Mouse (Mus musculus): ENCODE measurements at regions not wholly inside any gene's neighbourhood (a gene's known extent, or its start where the extent isn't known, plus 50 kb on each side); places are given as distances from the start of the nearest gene placed in this dataset.

DNA sequence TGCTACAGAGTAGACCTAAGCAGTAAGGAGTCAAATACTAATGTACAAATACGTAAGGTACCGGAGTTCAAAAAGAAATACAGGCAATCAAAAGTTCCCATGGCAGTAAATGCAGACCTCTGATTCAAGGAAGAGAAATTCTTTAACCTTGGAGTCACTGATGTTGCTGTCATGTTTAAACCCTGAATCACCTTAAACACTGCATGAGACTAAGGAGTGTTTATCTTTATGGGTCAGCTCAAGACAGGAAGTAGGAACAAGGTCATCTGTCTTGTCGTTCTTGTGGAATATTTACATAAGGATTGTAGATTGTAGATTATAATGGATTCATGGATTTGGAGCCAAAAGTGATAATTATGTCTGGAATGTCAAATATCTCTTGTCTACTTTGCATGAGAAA is 1708.7 kb upstream of the Slc10a2 start:
- DNase-seq (ENCODE audit: low spot score), result no peak

DNA sequence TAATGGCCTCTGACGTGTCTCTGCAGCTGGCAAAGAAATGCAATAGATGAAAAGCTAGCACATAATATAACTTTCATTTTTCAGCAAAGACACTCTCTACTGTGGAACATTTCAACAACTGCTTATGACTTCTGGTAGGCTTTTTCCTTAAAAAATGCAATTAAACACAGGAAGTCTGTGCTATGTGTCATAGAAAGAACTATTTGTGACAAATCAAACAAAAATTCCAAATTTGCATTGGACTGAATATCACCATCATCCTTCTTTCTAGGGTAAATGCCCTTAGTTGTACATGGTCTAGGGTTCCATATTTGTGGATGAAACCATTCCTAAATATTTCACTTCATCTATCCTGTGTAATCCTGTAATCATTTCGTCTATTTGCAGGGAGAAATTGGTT is 1702.0 kb upstream of the Slc10a2 start:
- no peak for DNase-seq (ENCODE audit: low spot score)

DNA sequence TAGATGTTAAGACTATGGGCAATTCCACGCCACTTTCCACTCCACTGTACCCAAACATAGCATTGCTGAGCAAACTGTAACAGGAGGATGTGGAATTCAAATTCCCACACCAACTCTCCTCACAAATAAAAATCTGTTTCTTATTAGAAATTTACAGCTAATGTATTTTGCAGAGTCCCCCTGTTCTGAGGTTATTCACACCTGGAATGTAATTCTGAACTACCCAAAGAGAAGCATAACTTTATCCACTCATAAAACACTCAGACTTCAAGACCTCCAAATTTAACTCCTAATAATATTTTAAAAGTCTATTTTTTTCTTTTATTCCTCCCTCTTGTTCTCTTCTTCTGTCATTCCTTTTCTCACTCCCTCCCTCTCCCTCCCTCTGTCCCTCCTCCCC is 1698.0 kb upstream of the Slc10a2 start:
- DNase-seq (ENCODE audit: low spot score), result no peak

DNA sequence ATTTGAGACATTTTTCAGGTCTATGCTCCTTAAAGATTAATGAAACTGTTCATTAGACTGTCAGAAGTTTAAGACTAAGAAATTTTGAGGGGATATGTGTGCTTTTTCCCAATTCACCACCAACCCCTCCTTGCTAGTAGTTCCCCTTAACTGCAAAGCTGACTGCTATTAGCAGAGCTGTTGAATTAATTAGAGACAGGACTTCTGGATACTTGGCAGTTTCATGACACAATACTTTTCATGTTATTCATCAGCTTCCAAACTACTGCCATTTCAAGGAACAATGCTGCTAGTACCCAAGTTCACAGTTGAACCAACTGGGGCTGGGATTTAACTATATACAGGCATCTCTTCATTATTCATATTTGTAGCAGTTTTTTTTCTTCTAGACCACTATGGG is 1695.9 kb upstream of the Slc10a2 start:
- no peak for DNase-seq (ENCODE audit: low spot score)

DNA sequence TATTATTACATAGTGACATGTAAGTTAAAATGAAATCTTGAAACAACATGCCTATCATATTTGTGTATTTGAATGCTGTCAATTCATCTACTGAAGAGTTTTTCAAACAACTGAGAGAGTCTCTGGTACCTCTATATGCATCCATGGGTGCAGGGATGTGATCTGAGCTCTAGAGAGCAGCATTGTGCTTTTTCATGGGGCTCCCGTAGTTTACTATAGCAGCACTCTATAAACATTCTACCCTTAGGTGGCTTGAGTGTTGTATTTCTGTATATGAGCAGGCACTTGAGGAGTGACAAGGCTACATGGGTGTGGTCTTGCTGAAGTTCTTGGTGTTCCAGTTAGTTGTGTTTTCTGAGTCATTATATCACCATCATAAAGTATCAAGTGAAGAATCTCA is 1683.9 kb upstream of the Slc10a2 start:
- no peak for DNase-seq (ENCODE audit: low spot score)

DNA sequence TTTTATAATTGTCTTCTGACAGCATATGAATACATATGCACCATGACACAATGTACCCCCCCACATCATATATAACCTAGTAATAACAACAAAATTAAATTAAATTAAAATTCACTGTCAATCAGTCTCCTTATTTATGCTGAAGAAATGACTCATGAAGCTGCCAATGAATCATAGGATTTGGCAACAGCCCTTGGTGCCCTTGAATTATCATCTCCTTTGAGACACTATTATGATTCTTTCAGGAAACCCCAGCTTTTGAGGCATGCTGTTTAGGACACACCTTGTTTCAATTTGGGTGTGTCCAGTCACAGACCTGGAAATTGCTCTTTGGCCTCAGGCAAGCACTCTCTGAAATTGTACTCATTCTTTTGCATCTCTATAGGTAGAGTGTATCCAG is 1675.8 kb upstream of the Slc10a2 start:
- no peak for DNase-seq (ENCODE audit: low spot score)

DNA sequence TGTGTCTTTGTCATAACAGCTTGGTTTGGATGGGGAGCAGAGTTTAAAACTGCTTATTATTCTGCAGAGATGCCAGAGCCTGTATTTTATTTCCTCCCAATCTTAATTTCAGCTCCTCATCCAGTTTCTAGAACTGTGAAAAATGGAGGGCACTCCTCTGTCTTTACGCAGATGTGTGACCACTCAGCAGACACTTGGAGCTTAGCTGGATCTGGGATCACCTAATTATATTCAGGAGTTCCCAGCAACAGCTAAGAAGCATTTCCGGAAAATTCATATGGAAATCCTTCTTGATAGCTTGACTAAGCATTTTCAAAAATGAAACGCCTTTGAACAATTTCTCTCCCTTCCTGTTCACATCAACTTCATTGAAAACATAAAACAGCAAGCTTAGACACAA is 1670.0 kb upstream of the Slc10a2 start:
- DNase-seq (ENCODE audit: low spot score), result no peak

DNA sequence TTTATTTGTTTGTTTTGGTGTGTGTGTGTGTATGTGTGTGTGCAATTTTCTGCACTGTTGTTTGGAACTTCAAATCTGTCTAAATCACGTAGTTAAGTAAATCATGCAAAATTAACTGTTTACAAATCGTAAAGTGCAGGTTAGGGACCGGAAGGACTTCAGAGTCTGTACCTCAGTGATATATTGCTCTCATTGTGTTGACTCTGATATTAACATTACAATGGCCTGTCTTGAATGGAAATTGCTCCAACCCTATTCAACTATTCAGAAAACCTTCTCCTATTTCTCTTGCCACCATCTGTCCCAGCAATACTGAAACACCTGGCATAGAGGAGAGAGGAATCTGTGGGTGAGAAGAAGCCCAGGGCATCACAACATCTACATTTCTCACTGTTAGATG is 1624.4 kb upstream of the Slc10a2 start:
- DNase-seq (ENCODE audit: low spot score), result no peak

DNA sequence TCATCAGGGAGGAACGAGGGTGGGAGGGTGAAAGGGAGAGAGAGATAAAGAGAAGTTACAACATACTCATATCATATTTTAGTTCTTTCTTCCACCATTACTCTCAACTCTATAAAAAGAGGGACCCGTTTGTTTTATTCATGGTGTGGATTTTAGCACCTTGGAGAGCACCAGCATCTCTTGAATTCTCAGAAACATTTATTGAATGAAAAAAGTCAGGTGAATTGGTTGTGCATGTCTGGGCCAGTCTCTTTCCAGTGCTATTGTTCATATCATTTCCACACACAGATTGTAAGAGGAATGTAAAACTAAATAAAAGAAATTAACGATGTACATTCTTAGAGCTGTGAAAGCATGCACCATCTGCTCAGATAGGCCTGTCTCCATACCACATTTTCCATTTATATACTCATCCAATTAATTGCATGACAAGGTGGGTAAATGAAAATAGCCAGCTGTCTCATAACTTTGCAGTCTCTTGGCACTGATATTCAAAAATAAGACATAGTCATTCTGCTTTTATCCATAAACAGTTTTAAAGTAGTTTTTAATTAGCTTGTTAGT is 1603.8 kb upstream of the Slc10a2 start:
- no peak for DNase-seq (ENCODE audit: low spot score)

DNA sequence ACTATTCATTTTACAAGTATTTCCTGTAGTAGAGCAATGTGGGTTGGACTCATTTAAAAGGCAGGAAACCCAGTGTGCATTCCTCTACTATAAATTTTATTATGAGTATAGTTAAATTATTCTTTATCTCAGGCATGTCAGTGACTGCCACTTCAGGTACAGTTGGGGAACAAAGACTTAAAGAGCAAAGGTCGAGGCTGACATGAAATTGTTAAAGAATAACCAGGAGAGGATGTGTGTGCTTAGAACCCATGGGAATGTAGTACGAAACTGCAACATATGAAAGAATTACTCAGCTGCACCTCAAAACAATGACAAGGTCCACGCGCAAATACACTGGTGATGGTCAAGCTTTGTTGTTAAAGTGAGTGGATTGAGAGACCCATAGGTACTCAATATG is 1583.4 kb upstream of the Slc10a2 start:
- no peak for DNase-seq (ENCODE audit: low spot score)

DNA sequence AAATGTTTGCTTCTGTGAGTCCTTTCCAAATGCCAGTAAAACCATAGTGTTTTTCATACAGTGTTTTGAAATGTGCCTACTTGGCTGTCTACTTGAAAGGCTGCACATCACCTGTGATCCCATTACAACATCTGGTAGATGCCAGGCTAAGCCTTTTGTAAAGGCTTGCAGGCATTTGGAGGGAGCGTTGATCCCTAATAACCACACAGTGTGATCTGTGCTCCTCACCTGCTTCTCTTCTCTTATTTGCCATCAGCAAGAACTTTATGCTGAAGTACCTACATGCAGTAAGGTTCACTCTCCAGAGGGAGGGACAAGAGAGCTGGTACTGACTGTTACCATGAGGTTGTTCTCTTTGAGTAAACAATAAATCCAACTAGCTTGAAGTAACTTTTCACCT is 1553.7 kb upstream of the Slc10a2 start:
- no peak for DNase-seq (ENCODE audit: low spot score)

DNA sequence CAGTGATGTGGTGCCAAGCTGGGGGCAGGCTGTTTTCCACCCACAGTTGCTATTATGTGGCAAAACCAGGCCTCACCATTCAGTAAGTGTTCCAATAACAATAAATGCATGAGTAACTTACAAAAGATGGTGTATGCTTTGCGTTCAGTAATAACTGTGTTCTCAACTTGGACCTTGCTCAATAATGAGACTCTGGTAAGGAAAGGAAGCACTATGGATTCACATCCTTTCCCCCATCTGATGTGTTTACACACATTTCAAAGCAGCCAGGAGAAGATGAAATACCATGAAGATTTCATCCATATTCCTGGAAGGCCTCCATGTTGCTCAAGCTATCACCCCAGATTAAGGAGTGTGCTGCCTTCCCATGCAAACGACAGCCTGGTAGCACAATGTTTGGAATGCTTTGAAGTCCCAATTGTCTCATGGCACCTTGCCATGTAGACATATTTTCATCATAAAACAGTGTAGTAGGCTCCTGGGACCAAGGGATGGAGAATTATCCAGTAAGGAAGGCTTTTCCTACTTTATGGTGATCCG is 1552.4 kb upstream of the Slc10a2 start:
- no peak for DNase-seq (ENCODE audit: low spot score)

DNA sequence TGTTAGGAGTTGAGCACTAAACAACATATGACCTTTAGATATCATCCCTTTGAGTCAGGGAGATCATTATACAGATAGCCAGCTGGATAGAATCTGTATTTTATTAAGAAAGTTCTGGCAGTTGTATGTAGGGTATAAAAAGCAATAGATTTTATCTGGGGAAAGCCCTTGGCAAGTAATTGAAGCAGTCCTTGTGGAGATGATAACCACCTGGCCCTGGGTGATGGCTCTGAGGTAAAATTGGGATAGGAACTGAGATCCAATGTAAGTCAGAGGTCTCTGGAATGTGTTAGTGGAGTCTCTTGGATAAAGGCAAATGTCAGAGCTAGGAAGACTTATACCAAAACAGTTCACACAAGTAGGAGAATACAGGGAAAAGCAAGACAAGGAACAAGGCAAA is 1547.0 kb upstream of the Slc10a2 start:
- no peak for DNase-seq (ENCODE audit: low spot score)

DNA sequence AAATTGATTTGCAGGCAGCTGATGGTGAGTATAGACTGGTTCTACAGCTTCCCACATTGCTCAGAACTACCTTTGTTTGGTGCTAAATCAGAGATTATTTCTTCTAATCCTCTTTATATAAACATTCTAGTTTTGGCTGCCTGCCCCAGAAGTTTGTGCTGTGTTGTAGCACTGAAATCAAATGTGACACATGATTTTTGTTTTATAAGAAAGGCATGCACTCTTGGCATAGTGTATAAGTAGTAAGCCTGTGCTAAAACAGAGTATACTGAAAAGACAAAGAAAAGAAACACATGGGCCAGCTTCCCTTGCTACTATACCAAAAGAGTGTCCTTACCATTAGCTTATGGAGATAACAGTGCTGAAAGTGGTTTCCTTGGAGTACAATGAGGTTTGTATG is 1542.9 kb upstream of the Slc10a2 start:
- no peak for DNase-seq (ENCODE audit: low spot score)

DNA sequence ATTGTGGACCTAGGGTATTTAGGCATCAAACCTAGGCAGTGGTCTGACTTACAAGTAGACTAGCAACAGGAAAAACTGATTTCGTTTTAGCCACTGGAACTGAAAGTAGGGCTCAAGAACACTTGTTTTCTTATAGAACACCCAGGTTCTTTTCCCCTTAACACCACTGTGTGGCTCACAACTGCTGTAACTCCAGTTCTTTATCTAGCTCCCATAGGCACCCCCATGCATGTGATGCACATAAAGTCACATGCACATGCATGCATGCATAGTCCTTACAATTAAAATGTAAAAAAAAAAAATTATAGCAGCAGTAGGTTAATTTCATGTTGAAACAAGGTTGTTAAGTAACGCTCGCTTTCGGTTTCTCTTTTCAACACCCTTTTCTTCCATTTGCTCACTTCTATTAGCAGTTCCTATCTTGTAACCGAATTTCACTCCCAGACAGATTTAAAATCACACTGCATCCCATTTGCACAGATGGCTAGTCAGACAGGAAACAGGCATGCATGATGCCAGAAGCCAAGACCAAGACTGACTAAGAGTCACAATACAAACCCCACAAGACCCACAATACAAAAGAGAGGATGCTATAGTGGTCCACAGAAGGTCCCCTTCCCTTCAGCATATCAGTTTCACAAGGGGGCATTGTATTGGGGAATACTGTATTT is 1540.3 kb upstream of the Slc10a2 start:
- DNase-seq (ENCODE audit: low spot score), result no peak

DNA sequence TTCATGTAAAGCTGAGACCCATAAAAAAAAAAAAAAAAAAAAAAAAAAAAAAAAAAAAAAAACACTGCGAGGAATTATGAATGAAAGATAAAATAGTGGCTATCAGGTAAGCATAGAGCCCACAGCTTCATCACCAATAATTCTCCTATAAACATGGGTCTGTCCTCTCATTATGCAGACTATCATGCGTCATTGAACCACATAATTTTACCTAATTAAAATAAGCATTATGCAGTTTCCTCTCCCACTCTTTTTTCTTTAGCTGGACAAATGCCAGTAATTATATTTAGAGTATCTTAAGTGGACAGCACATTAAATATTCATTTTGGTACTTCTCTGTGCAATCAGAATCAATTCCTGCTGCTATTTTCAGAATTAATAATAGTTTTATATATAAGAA is 1539.2 kb upstream of the Slc10a2 start:
- DNase-seq (ENCODE audit: low spot score), result no peak

DNA sequence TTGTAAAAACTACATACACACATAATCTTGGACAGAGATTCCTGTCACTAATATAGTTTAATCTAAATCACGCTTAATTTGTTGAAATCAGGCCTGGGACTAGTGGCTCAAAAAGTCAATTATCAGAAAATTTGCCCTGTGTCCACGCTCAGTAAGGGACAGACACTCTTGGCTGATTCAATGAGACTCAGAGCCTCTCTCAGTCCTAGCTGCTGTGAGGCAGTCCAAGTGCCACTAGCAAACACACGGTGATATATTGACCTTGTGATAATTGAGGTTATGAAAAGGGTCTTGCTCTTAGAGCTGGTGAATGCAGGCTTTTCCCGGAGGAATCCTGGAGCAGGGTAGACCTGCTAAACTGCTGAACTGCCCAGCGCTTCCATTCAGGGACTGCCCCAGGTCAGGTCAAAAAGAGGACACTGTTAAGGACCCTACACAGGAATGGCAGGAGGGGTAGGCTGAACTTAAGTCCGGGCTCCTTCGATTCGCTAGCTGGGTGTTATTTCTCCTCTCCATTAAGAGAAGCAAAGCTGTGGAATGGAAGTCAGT is 1521.9 kb upstream of the Slc10a2 start:
- DNase-seq (ENCODE audit: low spot score), result no peak

DNA sequence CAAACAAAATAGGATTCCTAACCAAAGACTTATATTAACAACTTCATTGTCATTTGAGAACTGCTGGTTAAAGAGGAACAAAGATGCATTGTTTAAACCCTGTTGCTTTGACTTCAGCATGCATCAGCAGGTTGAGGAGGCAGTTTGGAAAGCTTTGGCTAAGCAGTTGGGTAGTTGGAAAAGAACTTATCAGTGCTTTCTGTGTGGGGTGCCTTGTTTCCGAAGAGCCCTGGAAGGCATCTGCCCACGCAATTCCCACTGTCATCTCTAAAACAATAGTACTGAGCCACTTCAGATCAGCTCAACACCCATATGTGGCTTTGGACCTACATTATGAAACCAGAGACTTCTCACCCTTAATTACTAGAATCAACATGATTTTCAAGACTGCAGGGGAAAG is 1503.7 kb upstream of the Slc10a2 start:
- no peak for DNase-seq (ENCODE audit: low spot score)

DNA sequence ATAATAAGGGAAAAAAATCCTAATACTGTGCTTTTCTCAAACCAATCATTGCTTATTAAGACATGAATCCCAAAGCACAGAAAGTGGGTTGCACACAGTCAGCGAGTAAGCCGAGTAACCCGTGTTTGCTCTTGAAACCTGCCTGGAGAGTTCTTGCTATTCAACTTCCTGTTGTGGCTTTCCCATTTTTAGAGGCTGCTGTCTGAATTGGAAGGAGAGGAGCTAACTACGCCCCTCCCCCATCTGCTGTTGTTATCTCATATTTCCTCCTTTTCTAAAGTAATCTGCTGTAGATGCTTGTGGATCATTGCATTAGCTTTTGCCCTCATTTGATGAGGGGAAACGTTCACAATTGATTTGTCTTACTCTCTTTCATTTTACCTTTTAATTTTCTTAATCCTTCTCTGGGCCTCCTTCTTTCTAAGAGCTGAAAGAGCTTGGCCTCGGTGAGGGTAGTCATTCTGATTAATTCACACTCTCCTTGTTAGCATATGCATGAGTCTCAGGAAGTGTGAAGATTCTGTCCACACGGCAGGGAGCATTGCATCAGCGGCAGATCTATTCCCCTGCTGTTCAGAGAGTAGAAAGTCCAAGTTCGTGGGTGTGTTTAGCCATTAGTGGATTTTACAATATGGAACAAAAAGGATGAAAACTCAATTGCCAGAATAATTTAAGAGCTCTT is 1501.8 kb upstream of the Slc10a2 start:
- no peak for DNase-seq (ENCODE audit: low spot score)

DNA sequence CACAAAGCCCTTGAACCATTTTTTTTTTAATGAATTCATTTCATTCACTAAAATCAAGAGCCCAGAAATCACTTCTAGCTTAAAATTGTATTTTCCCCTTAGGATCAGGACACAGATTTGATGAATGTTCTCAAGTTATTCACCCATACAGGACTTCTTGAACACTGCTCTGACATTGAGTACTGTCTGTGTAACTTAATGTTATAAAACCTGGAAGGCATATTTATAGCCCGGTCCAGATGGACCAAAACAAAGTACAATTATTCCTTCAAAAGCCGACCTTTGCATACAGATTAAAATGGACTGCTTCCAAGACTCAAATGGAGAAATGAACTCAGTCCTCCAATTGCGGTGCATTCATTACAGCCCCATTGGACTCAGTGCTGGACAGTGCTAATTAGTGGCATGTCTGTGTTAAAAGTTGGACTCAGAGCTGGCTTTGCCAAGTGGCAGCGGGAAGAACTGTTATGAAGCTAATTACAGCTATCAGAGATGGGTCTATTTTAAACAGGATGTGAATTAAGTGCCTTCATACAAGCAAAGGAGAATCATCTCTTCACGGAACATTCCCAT is 1499.2 kb upstream of the Slc10a2 start:
- no peak for DNase-seq (ENCODE audit: low spot score)

DNA sequence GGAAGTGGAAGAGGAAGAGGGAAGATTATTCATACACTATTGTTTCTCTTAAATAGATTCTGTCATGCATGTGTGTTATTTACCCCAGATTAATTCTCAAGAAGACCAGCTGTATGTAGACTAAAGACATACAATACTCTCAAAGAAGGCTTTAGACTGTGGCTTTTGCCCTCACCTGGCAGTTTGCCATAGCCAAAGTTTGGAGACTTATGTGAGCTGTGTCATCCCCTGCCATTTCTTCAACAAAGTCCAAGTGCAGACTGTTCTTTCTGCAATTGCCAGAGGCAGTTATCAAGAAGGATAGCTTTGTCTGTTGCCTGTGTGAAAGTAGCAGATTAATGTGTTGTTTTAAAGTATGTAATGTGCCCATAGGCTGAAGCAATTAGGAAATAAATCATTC is 1485.0 kb upstream of the Slc10a2 start:
- DNase-seq (ENCODE audit: low spot score), result no peak

DNA sequence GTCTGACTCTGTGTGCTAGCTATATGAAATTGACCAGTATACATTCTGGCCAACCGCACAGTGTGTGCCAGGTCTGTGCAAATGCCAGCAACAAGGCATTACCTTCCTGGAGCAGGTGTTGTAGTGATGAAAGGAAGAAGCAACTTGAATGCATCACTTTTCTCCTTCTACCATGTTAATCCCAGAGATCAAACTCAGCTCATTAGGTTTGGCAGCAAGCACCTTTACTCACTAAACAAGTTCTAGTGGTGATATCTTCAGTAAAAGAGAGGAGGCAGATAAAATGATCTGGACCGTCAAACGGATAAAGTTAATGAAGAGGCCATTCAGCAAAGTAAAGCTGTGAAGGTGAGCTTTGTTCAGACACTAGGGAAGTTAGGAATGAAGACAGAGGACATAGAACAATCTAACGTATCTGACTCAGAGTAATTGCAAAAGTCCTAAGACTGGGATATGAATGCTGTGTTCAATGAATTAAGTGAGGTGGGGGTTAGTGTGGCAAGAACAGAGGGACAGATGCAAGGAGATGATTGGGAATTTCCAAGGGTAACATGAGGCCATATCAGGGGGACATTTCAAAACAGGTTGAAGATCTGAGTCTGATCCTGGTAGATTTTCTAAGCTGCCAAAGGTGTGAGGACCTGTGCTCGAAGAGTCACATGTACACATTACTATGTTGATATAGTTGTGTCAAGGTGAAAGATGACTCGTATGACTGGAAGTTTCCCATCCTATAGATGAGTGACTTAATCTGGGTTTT is 1478.4 kb upstream of the Slc10a2 start:
- no peak for DNase-seq (ENCODE audit: low spot score)

Measured in heart, adult 8-10 months (tissue).